Mouse (Mus musculus) megakaryocyte, embryonic 14.5 days (primary cell): Measurements from ENCODE around the gene Nup214.

Experiments used
- FLI1 ChIP-seq: IDR thresholded peaks from 2 replicates; pipeline ENCODE4 v1.6.1; 2012; ENCODE audit warnings: low read length, inconsistent platforms, mixed read lengths
- GATA1 ChIP-seq: IDR thresholded peaks from 3 replicates; pipeline ENCODE4 v1.6.1; 2012; ENCODE audit warnings: mixed read lengths, low read length, inconsistent platforms, borderline replicate concordance

GRCm38 (mm10) chr2:32078522-32078921, 104.3 kb downstream of the Nup214 start:
- TF ChIP-seq GATA1 (no peak), FLI1 (no peak)
